Mouse (Mus musculus): ENCODE data around the gene Oip5. TPM values are rescaled to one million over a fixed set of nuclear protein-coding genes. Genes with fewer than 3 reads are reported as not detected.
"Not testable (repeated sequence)": the region's sequence is repeated elsewhere in the genome, so short reads cannot be mapped to it uniquely, and the experiment has no call there.

Gene Oip5
- 3.2 and 6.1 TPM in 2 replicates for polyA plus RNA-seq (2014; fragmentation: Nextera tagmentation; extraction: Ambion mirVana)

DNA sequence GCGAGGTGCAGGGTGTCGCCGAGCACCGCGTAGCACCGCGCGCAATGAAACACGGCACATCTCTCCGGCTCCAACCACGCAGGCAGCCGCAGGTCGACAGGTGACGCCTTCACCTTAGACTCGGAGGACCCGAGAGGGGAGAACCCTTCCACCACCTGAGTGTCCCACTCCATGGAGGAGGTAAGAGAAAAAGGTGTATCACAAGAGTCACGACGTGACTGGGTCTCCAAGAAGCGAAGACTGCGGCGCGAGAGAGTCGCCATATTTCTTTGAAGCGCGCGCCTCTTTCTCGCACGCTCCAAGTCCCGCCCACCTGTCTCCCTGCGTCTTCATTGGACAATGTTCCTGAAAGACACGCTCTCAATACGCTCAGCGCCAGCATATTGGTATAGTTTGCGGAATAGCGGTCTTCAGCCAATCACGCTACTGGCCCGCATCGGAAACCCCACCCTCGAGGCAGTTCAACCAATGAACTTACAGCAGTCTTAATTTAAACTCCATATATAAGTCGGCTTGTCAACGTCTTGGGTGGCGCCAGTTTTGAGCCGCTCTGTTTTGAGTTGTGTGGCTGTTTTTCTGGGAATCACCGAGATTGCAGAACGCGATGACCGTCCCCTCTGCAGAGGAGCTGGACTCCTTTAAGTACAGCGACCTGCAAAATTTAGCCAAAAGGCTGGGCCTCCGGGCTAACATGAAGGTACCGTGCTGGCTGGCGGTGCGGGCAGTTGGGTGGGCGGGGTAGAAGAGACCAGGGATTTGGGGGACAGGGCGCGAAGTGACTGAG lies at the start of gene Oip5, which contains the start of gene Nusap1:
Oip5 (minus strand) TSS at position 271 of the 784 bp plus-strand sequence.
Nusap1 (plus strand) TSS at position 100 of the 784 bp plus-strand sequence.
- peak; percentile 100 for ATAC-seq (ENCODE audit: low FRiP score)
- Histone ChIP-seq H3K36me3 (replicated peaks; ENCODE audit: control insufficient read depth, insufficient read depth) (no peaks in the 10 kb centered on the region), H3K4me1 (replicated peaks; ENCODE audit: control insufficient read depth, insufficient read depth, low read length) (peaks cover 2% of the 10 kb centered on the region; the same call in 1 of the 2 replicates), H3K27ac (no peak within 1 kb of the TSS), H3K9ac (peak within 1 kb of the TSS; percentile 58), H3K4me2 (replicated peaks) (peak within 1 kb of the TSS; percentile 97), H3K4me3 (replicated peaks; ENCODE audit: low read length) (peak within 1 kb of the TSS; percentile 68), H3K27me3 (ENCODE audit: control insufficient read depth, insufficient read depth, low read length) (no peaks in the 10 kb centered on the region), H3K9me3 (ENCODE audit: control insufficient read depth, low read length) (no peaks in the 10 kb centered on the region)
- peak; percentile 97 for DNase-seq (ENCODE audit: low spot score)
- WGBS: under 1% methylated on average over 55 of the region's 55 CpGs

DNA sequence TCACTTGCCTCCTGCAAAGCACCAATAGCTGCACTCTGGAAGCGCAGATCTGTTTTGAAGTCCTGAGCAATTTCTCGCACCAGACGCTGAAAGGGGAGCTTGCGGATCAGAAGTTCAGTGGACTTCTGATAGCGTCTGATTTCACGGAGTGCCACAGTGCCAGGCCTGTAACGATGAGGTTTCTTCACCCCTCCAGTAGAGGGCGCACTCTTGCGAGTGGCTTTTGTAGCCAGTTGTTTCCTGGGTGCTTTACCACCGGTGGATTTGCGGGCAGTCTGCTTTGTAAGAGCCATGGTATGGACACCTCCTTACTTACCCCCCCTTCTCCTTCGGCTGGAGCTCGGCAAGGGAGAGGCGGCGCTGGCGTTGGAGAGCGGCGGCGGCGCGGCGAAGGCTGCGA lies 47.5 kb upstream of the Oip5 start:
- H3K9ac ChIP-seq; H3K27ac ChIP-seq; H3K27me3 ChIP-seq (ENCODE audit: control insufficient read depth, insufficient read depth, low read length); DNase-seq (ENCODE audit: low spot score); H3K9me3 ChIP-seq (ENCODE audit: control insufficient read depth, low read length); ATAC-seq (ENCODE audit: low FRiP score); H3K4me3 ChIP-seq (replicated peaks; ENCODE audit: low read length); H3K36me3 ChIP-seq (replicated peaks; ENCODE audit: control insufficient read depth, insufficient read depth); H3K4me2 ChIP-seq (replicated peaks): not testable (repeated sequence)
- WGBS: 72% methylated on average over 19 of the region's 23 CpGs
- H3K4me1 ChIP-seq (replicated peaks; ENCODE audit: control insufficient read depth, insufficient read depth, low read length): peaks cover 10% of the 10 kb centered on the region

DNA sequence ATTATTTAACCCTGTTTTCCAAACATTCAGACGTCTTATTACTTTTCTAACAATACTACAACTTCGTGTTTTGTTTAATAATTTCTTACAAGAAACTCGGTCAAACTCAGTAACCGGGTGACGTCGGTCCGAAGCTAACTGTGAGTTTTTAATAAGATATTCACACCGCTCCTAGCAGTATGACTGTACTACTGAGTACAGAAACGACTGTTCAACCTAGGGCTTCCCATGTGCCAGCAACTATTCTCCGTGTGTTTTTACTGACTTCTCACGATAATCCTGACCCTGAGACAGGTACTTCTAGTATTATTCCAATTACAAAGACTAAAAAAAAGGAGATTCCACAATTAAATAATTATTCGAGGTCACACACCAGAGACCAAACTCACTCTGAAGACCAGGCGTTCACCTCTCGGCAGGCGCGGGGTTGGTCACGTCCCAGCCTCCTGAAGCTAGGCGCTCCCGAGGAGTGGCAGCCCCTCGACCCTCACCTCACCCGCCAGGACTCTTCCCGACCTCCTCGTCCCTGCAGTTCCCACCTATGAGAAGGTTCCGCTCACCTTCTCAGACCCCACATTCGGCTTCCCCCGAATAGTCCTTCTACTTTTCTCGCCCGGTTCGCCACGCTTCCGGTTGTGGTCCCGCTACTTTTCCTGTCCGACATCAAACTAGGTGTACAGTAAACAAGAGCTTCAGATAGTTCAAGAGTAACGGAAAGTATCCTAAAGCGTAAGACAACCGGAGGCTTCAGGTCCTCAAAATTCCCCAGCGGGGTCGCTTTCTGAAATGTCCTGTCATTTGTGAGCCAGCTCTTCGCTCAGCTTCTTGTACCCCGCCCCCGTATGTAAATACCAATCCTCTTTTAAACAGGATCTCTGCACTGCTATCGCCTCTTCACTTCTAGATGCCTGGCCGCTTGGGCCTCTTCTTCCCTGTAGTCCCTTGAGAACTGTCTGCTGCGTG lies 44.2 kb upstream of the Oip5 start, which contains the start of gene Ndufaf1:
Ndufaf1 (minus strand) TSS at position 608 of the 963 bp plus-strand sequence.
- DNase-seq (ENCODE audit: low spot score) (peak; percentile 79), ATAC-seq (ENCODE audit: low FRiP score) (peak; percentile 79)
- Histone ChIP-seq H3K4me1 (replicated peaks; ENCODE audit: control insufficient read depth, insufficient read depth, low read length) (peaks cover 10% of the 10 kb centered on the region), H3K9ac (peak within 1 kb of the TSS; percentile 78), H3K27me3 (ENCODE audit: control insufficient read depth, insufficient read depth, low read length) (no peaks in the 10 kb centered on the region), H3K4me2 (replicated peaks) (peak within 1 kb of the TSS; percentile 72), H3K27ac (no peak within 1 kb of the TSS), H3K4me3 (replicated peaks; ENCODE audit: low read length) (peak within 1 kb of the TSS; percentile 79), H3K9me3 (ENCODE audit: control insufficient read depth, low read length) (no peaks in the 10 kb centered on the region), H3K36me3 (replicated peaks; ENCODE audit: control insufficient read depth, insufficient read depth) (peaks cover 28% of the 10 kb centered on the region)
- WGBS: 2% methylated on average over 44 of the region's 44 CpGs

DNA sequence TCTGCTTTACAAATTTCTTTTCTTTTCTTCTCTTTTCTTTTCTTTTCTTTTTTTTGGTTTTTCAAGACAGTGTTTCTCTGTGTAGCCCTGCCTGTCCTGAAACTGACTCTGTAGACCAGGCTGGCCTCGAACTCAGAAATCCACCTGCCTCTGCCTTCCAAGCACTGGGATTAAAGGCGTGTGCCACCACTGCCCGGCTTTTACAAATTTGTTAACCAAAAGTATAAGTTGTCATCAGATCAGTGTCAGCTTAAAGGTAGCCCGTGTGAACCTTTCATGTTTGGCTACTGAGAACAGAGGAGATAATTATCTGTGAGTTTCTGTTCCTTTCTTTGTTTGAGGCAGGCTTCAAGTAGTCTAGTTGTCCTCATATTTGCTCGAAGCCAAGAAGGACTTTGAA lies 26.0 kb upstream of the Oip5 start:
- ATAC-seq (ENCODE audit: low FRiP score) (no peak), DNase-seq (ENCODE audit: low spot score) (no peak)
- Histone ChIP-seq H3K4me3 (replicated peaks; ENCODE audit: low read length) (no peak overlapping the region), H3K9ac (no peak overlapping the region), H3K27me3 (ENCODE audit: control insufficient read depth, insufficient read depth, low read length) (no peaks in the 10 kb centered on the region), H3K4me2 (replicated peaks) (no peak overlapping the region), H3K27ac (no peak overlapping the region), H3K36me3 (replicated peaks; ENCODE audit: control insufficient read depth, insufficient read depth) (peaks cover 29% of the 10 kb centered on the region), H3K9me3 (ENCODE audit: control insufficient read depth, low read length) (no peaks in the 10 kb centered on the region), H3K4me1 (replicated peaks; ENCODE audit: control insufficient read depth, insufficient read depth, low read length) (no peaks in the 10 kb centered on the region)
- WGBS: 95% methylated on average over 5 of the region's 5 CpGs

DNA sequence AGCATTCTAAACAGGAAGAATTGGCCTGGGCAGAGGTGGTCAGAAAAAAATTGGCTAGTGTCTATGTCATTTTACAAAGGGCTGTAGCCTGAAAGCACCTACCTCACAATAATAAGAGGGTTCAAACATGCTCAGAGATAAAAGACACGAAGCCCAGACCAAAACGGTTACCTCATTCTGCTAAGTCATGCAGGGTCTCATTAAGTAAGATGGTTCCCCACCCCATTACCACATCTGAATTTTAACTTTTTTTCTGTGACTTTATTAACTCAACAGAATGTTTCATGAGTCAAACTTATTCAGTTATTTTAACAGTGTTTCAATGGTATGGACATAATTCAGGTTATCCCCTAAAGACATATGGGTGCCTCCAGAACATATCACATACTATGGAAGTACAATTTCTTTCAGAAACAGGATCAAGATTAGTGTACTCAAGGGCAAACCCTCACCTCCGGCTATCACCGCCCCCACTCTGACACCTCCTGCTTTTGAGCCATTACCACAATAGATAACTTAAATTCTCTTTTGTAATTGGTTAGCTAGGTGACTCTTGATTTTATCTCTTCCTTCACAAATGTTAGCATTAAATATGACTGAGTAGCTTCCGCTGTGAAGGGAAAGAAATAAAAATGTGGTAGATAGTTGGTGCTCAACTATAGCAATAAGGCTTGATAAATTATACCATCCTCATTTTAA lies 23.1 kb upstream of the Oip5 start:
- 98% methylated on average over 5 of the region's 5 CpGs for WGBS
- ATAC-seq (ENCODE audit: low FRiP score) (no peak), DNase-seq (ENCODE audit: low spot score) (no peak)
- H3K27ac ChIP-seq: no peak overlapping the region
- no peaks in the 10 kb centered on the region for H3K9me3 ChIP-seq (ENCODE audit: control insufficient read depth, low read length)
- H3K9ac ChIP-seq: no peak overlapping the region
- no peak overlapping the region for H3K4me2 ChIP-seq (replicated peaks)
- H3K4me1 ChIP-seq (replicated peaks; ENCODE audit: control insufficient read depth, insufficient read depth, low read length): no peaks in the 10 kb centered on the region
- no peak overlapping the region for H3K4me3 ChIP-seq (replicated peaks; ENCODE audit: low read length)
- H3K27me3 ChIP-seq (ENCODE audit: control insufficient read depth, insufficient read depth, low read length): no peaks in the 10 kb centered on the region
- peaks cover 16% of the 10 kb centered on the region; the same call in 1 of the 2 replicates for H3K36me3 ChIP-seq (replicated peaks; ENCODE audit: control insufficient read depth, insufficient read depth)

DNA sequence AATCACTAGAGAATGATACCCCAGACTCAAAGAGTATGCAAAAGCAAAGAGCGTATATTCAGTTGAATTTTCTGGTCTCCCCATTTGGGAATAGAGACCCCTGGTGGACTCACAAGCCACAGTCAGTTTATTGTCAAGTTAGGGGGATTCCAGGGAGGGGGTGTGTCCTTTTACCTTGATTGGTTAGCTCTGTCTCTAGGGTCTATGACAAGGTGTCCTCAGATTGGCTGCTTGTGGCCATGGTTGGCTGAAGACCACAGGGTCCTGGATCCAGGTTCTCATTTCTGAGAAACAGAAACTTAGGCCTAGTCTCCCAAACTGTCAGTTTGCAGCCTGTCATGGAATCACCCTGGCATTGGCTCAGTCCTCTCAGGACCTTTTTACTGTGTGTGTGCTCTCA lies 18.5 kb upstream of the Oip5 start:
- H3K36me3 ChIP-seq (replicated peaks; ENCODE audit: control insufficient read depth, insufficient read depth): peaks cover 11% of the 10 kb centered on the region
- H3K27ac ChIP-seq: no peak overlapping the region
- no peaks in the 10 kb centered on the region for H3K27me3 ChIP-seq (ENCODE audit: control insufficient read depth, insufficient read depth, low read length)
- H3K9me3 ChIP-seq (ENCODE audit: control insufficient read depth, low read length): no peaks in the 10 kb centered on the region
- H3K4me2 ChIP-seq (replicated peaks): no peak overlapping the region
- no peak overlapping the region for H3K4me3 ChIP-seq (replicated peaks; ENCODE audit: low read length)
- ATAC-seq (ENCODE audit: low FRiP score) (no peak), DNase-seq (ENCODE audit: low spot score) (no peak)
- 86% methylated on average over 1 of the region's 1 CpGs for WGBS
- no peaks in the 10 kb centered on the region for H3K4me1 ChIP-seq (replicated peaks; ENCODE audit: control insufficient read depth, insufficient read depth, low read length)
- H3K9ac ChIP-seq: no peak overlapping the region

DNA sequence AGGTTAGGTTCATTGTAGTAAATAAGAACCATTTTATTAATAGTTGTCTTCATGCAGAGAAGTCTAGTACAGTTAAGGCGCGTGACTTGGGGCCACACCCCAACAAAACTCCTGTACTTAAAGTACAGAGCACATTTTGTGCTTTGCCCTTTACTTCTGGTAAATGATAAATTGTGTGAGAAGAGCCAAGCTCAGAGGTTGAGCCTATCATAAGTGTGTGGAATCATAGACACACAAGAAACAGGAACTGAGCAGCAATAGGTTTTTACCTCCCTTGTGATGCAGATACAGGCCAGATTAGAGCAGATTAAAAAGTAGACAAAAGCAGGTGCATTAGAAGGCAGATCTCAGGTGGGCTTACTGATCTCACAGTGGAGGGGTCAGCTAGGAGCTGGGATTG lies 3.0 kb upstream of the Oip5 start:
- no peak overlapping the region for H3K4me3 ChIP-seq (replicated peaks; ENCODE audit: low read length)
- no peak overlapping the region for H3K9ac ChIP-seq
- H3K4me2 ChIP-seq (replicated peaks): no peak overlapping the region
- H3K27me3 ChIP-seq (ENCODE audit: control insufficient read depth, insufficient read depth, low read length): no peaks in the 10 kb centered on the region
- no peak overlapping the region for H3K27ac ChIP-seq
- H3K4me1 ChIP-seq (replicated peaks; ENCODE audit: control insufficient read depth, insufficient read depth, low read length): peaks cover 2% of the 10 kb centered on the region; the same call in 1 of the 2 replicates
- 97% methylated on average over 2 of the region's 2 CpGs for WGBS
- H3K36me3 ChIP-seq (replicated peaks; ENCODE audit: control insufficient read depth, insufficient read depth): no peaks in the 10 kb centered on the region
- H3K9me3 ChIP-seq (ENCODE audit: control insufficient read depth, low read length): no peaks in the 10 kb centered on the region
- no peak for DNase-seq (ENCODE audit: low spot score)
- no peak for ATAC-seq (ENCODE audit: low FRiP score)

DNA sequence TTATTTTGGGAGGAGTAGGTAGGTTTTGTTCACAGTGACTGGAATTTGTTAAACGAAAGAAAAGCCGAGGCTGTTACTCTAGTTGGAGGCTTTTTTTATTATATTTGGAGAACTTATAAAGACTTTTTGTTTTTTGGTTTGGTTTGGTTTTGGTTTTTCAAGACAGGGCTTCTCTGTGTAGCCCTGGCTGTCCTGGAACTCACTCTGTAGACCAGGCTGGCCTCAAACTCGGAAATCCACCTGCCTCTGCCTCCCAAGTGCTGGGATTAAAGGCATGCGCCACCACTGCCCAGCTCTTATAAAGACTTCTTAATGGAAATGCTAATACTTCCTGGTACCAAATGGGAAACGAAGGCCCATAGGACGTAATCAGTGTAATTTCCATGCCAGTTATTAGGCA lies 733 bp upstream of the Oip5 start:
- not testable (repeated sequence) for H3K9me3 ChIP-seq (ENCODE audit: control insufficient read depth, low read length); ATAC-seq (ENCODE audit: low FRiP score); DNase-seq (ENCODE audit: low spot score); H3K27me3 ChIP-seq (ENCODE audit: control insufficient read depth, insufficient read depth, low read length); H3K27ac ChIP-seq; H3K36me3 ChIP-seq (replicated peaks; ENCODE audit: control insufficient read depth, insufficient read depth); H3K4me1 ChIP-seq (replicated peaks; ENCODE audit: control insufficient read depth, insufficient read depth, low read length)
- peak overlapping the region; percentile 34; the same call in 1 of the 2 replicates for H3K9ac ChIP-seq
- peak overlapping the region; percentile 97 for H3K4me2 ChIP-seq (replicated peaks)
- peak overlapping the region; percentile 68 for H3K4me3 ChIP-seq (replicated peaks; ENCODE audit: low read length)
- WGBS: 13% methylated on average over 6 of the region's 6 CpGs

Data from hindbrain, embryonic 14.5 days (tissue).